Comparison of ENCODE assay signal across 19 mouse cellular contexts in the genomic region with DNA sequence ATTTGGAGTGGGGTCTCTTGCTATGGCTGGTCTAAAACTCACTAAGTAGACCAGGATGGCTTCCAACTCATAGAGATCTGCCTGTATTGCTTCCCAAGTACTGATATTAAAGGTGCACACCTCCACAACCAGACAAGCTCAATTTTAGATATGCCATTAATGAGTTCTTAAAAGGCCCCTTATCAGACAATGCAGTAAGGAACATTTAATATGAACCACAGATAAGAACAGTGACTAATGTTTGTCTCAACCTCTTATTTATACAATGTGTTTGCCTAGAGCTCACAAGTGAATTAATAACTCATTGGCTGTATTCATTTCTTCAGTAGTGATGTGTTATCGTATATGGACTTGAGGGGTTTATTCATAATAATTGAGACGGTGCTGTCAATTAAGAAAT.
A peak's percentile ranks its signal among the peaks of the same experiment; 100 is the strongest.
DNase-seq lines count a peak whose midpoint lies in the region; ATAC-seq lines count a peak whose summit lies in the region.
"Had no signal": no experiment of that assay in that cellular context is flagged by ENCODE, and none has a peak within 500 bp of the region (broad histone marks: within the 10 kb centered on the region; RNA-seq: fewer than 3 reads in every experiment).

No protein-coding gene starts in this region.

- no peak overlapping the region for H3K4me2 ChIP-seq in stomach, embryonic 15.5 days
- H3K4me2 ChIP-seq: embryonic facial prominence, embryonic 12.5 days; forebrain, embryonic 13.5 days; forebrain, embryonic 15.5 days had no signal

- H3K9ac ChIP-seq in stomach, embryonic 15.5 days, result no peak overlapping the region
- H3K9ac ChIP-seq: embryonic facial prominence, embryonic 12.5 days; forebrain, embryonic 13.5 days; forebrain, embryonic 15.5 days; forebrain, postnatal 0 days had no signal

- H3K9me3 ChIP-seq in stomach, embryonic 15.5 days, result no peaks in the 10 kb centered on the region
- H3K9me3 ChIP-seq: embryonic facial prominence, embryonic 10.5 days; embryonic facial prominence, embryonic 12.5 days; forebrain, embryonic 13.5 days; forebrain, embryonic 15.5 days had no signal

- no peaks in the 10 kb centered on the region for H3K4me1 ChIP-seq in stomach, embryonic 15.5 days
- H3K4me1 ChIP-seq: embryonic facial prominence, embryonic 10.5 days; embryonic facial prominence, embryonic 12.5 days; forebrain, embryonic 13.5 days; forebrain, embryonic 15.5 days had no signal

- ATAC-seq in megakaryocyte progenitor cell, adult 5-6 weeks (replicated peaks; ENCODE audit: poor library complexity), result 0 out of 2 replicates have a peak, but pooled peaks have one; percentile 11
- 0 out of 2 replicates have a peak, but pooled peaks have one; percentile 41 for ATAC-seq in megakaryocyte-erythroid progenitor cell, adult 5-6 weeks (replicated peaks; ENCODE audit: low FRiP score, low TSS enrichment, poor library complexity, severe bottlenecking)
- ATAC-seq in stomach, embryonic 15.5 days (ENCODE audit: insufficient read depth, low FRiP score, low read depth), result peak; percentile 56; the same call in 1 of the 2 replicates
- ATAC-seq: forebrain, embryonic 13.5 days; forebrain, embryonic 15.5 days; forebrain, postnatal 0 days had no signal

- no peak overlapping the region for H3K27ac ChIP-seq in stomach, embryonic 15.5 days
- H3K27ac ChIP-seq: embryonic facial prominence, embryonic 10.5 days; embryonic facial prominence, embryonic 12.5 days; forebrain, embryonic 13.5 days; forebrain, embryonic 15.5 days had no signal

- 62% methylated on average over 2 of the region's 2 CpGs for WGBS in stomach, embryonic 15.5 days

- H3K36me3 ChIP-seq in stomach, embryonic 15.5 days, result no peaks in the 10 kb centered on the region
- H3K36me3 ChIP-seq: embryonic facial prominence, embryonic 10.5 days; embryonic facial prominence, embryonic 12.5 days had no signal

- no peak for DNase-seq in spleen, adult 18-20 months
- no peak for DNase-seq in adrenal gland, adult 8-10 months
- DNase-seq in cerebellum, postnatal 36 days, result no peak
- DNase-seq: adrenal gland, adult 2 months; adrenal gland, postnatal 14 days; adrenal gland, postnatal 36 days; cerebellum, adult 11-12 months; cerebellum, adult 2 months; cerebellum, adult 9-10 months; cerebellum, postnatal 10 days; cerebellum, postnatal 25 days; forebrain, postnatal 0 days had no signal

- no peaks in the 10 kb centered on the region for H3K27me3 ChIP-seq in stomach, embryonic 15.5 days (replicated peaks)
- H3K27me3 ChIP-seq: embryonic facial prominence, embryonic 12.5 days; forebrain, embryonic 13.5 days; forebrain, embryonic 15.5 days had no signal

- H3K4me3 ChIP-seq in stomach, embryonic 15.5 days (replicated peaks), result no peak overlapping the region
- H3K4me3 ChIP-seq: embryonic facial prominence, embryonic 10.5 days; embryonic facial prominence, embryonic 12.5 days; forebrain, embryonic 13.5 days; forebrain, embryonic 15.5 days had no signal
